Mouse (Mus musculus): ENCODE data around the gene Adk. TPM values are rescaled to one million over a fixed set of nuclear protein-coding genes. Genes with fewer than 3 reads are reported as not detected.

Adk gene
- polyA plus RNA-seq, 1 experiment from 2014 or later, result 195 TPM

GRCm38 (mm10) chr14:21191966-21192365 is 139.6 kb downstream of the Adk start:
- Histone ChIP-seq H3K27me3 (ENCODE audit: control insufficient read depth, insufficient read depth, low read depth, low read length) (no peaks in the 10 kb centered on the region), H3K4me1 (replicated peaks; ENCODE audit: control insufficient read depth, insufficient read depth, low read length) (peaks cover 5% of the 10 kb centered on the region; the same call in 1 of the 2 replicates), H3K27ac (ENCODE audit: low read length) (no peak overlapping the region), H3K4me3 (ENCODE audit: low read length) (no peak overlapping the region), H3K9me3 (ENCODE audit: control insufficient read depth, low read length) (no peaks in the 10 kb centered on the region), H3K36me3 (ENCODE audit: control insufficient read depth, insufficient read depth, low read length) (no peaks in the 10 kb centered on the region), H3K9ac (ENCODE audit: low read length) (no peak overlapping the region), H3K4me2 (ENCODE audit: low read depth, low read length) (no peak overlapping the region)
- ATAC-seq (ENCODE audit: low read depth), result no peak
- WGBS, result 66% methylated on average over 6 of the region's 6 CpGs

- no peak for ATAC-seq (ENCODE audit: low read depth)
- 83% methylated on average over 3 of the region's 3 CpGs for WGBS
Measured at GRCm38 (mm10) chr14:21192749-21193148, 140.4 kb downstream of the Adk start.

GRCm38 (mm10) chr14:21194336-21194735 is 142.0 kb downstream of the Adk start:
- Histone ChIP-seq H3K27ac (ENCODE audit: low read length) (no peak overlapping the region), H3K4me2 (ENCODE audit: low read depth, low read length) (no peak overlapping the region), H3K4me1 (replicated peaks; ENCODE audit: control insufficient read depth, insufficient read depth, low read length) (peaks cover 5% of the 10 kb centered on the region; the same call in 1 of the 2 replicates), H3K9ac (ENCODE audit: low read length) (no peak overlapping the region), H3K27me3 (ENCODE audit: control insufficient read depth, insufficient read depth, low read depth, low read length) (no peaks in the 10 kb centered on the region), H3K4me3 (ENCODE audit: low read length) (no peak overlapping the region), H3K9me3 (ENCODE audit: control insufficient read depth, low read length) (no peaks in the 10 kb centered on the region), H3K36me3 (ENCODE audit: control insufficient read depth, insufficient read depth, low read length) (no peaks in the 10 kb centered on the region)
- no peak for ATAC-seq (ENCODE audit: low read depth)
- 47% methylated on average over 6 of the region's 6 CpGs for WGBS

More at GRCm38 (mm10) chr14:21192749-21193148, 140.4 kb downstream of the Adk start:
- Histone ChIP-seq H3K27ac (ENCODE audit: low read length) (no peak overlapping the region), H3K4me1 (replicated peaks; ENCODE audit: control insufficient read depth, insufficient read depth, low read length) (peaks cover 5% of the 10 kb centered on the region; the same call in 1 of the 2 replicates), H3K36me3 (ENCODE audit: control insufficient read depth, insufficient read depth, low read length) (no peaks in the 10 kb centered on the region), H3K9me3 (ENCODE audit: control insufficient read depth, low read length) (no peaks in the 10 kb centered on the region), H3K27me3 (ENCODE audit: control insufficient read depth, insufficient read depth, low read depth, low read length) (no peaks in the 10 kb centered on the region), H3K4me2 (ENCODE audit: low read depth, low read length) (no peak overlapping the region), H3K4me3 (ENCODE audit: low read length) (no peak overlapping the region), H3K9ac (ENCODE audit: low read length) (no peak overlapping the region)

DNA sequence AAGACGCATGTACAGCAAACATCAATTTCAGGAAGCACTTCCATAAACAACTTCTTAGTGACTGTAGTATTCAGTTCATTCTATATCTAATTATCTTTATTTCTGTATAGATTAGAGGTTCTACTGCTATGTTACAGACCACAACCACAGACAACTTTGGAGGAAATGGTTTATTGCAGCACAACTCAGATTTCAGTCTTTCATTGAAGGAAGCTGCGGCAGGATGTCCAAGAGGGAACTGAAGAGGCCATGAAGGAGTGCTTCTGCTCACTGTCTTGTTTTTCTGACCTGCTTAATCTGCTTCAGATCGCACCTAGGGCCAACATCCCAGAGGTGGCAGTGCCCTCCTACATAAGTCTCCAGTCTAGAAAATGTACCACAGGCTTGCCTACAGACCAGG is 148.5 kb downstream of the Adk start:
- Histone ChIP-seq H3K36me3 (ENCODE audit: control insufficient read depth, insufficient read depth, low read length) (no peaks in the 10 kb centered on the region), H3K9ac (ENCODE audit: low read length) (no peak overlapping the region), H3K27me3 (ENCODE audit: control insufficient read depth, insufficient read depth, low read depth, low read length) (no peaks in the 10 kb centered on the region), H3K27ac (ENCODE audit: low read length) (no peak overlapping the region), H3K4me1 (replicated peaks; ENCODE audit: control insufficient read depth, insufficient read depth, low read length) (no peaks in the 10 kb centered on the region; the same call in 1 of the 2 replicates), H3K4me3 (ENCODE audit: low read length) (no peak overlapping the region), H3K4me2 (ENCODE audit: low read depth, low read length) (no peak overlapping the region), H3K9me3 (ENCODE audit: control insufficient read depth, low read length) (no peaks in the 10 kb centered on the region)
- 56% methylated on average over 3 of the region's 3 CpGs for WGBS
- no peak for ATAC-seq (ENCODE audit: low read depth)

GRCm38 (mm10) chr14:21206472-21206871 is 154.1 kb downstream of the Adk start:
- no peak overlapping the region for H3K4me2 ChIP-seq (ENCODE audit: low read depth, low read length)
- H3K27ac ChIP-seq (ENCODE audit: low read length), result no peak overlapping the region
- WGBS, result 78% methylated on average over 4 of the region's 4 CpGs
- H3K4me3 ChIP-seq (ENCODE audit: low read length), result no peak overlapping the region
- H3K4me1 ChIP-seq (replicated peaks; ENCODE audit: control insufficient read depth, insufficient read depth, low read length), result no peaks in the 10 kb centered on the region
- no peaks in the 10 kb centered on the region for H3K27me3 ChIP-seq (ENCODE audit: control insufficient read depth, insufficient read depth, low read depth, low read length)
- H3K36me3 ChIP-seq (ENCODE audit: control insufficient read depth, insufficient read depth, low read length), result no peaks in the 10 kb centered on the region
- no peak for ATAC-seq (ENCODE audit: low read depth)
- no peaks in the 10 kb centered on the region for H3K9me3 ChIP-seq (ENCODE audit: control insufficient read depth, low read length)
- no peak overlapping the region for H3K9ac ChIP-seq (ENCODE audit: low read length)

- Histone ChIP-seq H3K9ac (ENCODE audit: low read length) (no peak overlapping the region), H3K27me3 (ENCODE audit: control insufficient read depth, insufficient read depth, low read depth, low read length) (no peaks in the 10 kb centered on the region), H3K9me3 (ENCODE audit: control insufficient read depth, low read length) (no peaks in the 10 kb centered on the region), H3K4me3 (ENCODE audit: low read length) (no peak overlapping the region), H3K4me2 (ENCODE audit: low read depth, low read length) (no peak overlapping the region), H3K4me1 (replicated peaks; ENCODE audit: control insufficient read depth, insufficient read depth, low read length) (peaks cover 3% of the 10 kb centered on the region; the same call in 1 of the 2 replicates), H3K36me3 (ENCODE audit: control insufficient read depth, insufficient read depth, low read length) (no peaks in the 10 kb centered on the region), H3K27ac (ENCODE audit: low read length) (no peak overlapping the region)
- no peak for ATAC-seq (ENCODE audit: low read depth)
- WGBS, result 28% methylated on average over 5 of the region's 5 CpGs
Measured at GRCm38 (mm10) chr14:21221574-21222138, 169.3 kb downstream of the Adk start.

- no peaks in the 10 kb centered on the region for H3K36me3 ChIP-seq (ENCODE audit: control insufficient read depth, insufficient read depth, low read length)
- H3K27ac ChIP-seq (ENCODE audit: low read length), result no peak overlapping the region
- H3K4me3 ChIP-seq (ENCODE audit: low read length), result no peak overlapping the region
- 65% methylated on average over 3 of the region's 3 CpGs for WGBS
- no peak overlapping the region for H3K4me2 ChIP-seq (ENCODE audit: low read depth, low read length)
- no peaks in the 10 kb centered on the region for H3K9me3 ChIP-seq (ENCODE audit: control insufficient read depth, low read length)
- no peaks in the 10 kb centered on the region for H3K27me3 ChIP-seq (ENCODE audit: control insufficient read depth, insufficient read depth, low read depth, low read length)
- no peak overlapping the region for H3K9ac ChIP-seq (ENCODE audit: low read length)
- ATAC-seq (ENCODE audit: low read depth), result no peak
- H3K4me1 ChIP-seq (replicated peaks; ENCODE audit: control insufficient read depth, insufficient read depth, low read length), result peaks cover 3% of the 10 kb centered on the region; the same call in 1 of the 2 replicates
Measured at GRCm38 (mm10) chr14:21222206-21222605, 169.8 kb downstream of the Adk start.

DNA sequence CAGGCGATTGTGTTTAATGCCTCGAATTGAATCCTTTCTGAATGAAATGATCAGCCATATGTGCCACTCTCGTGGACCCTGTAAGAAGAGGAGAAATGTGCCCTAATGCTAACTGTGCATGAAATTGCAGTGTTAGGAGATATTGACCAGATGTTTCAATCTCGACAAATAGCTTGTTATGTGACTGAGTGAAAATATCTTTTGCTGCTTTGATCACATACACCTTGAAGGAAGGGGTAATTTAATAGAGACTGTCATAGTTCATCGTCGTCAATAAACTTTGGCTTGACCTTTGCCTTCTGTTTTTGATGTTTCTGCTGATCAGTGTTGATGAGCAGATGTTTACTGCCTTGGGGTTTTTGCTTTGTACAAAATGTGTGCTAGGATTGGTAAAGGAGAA is 171.1 kb downstream of the Adk start:
- no peak overlapping the region for H3K9ac ChIP-seq (ENCODE audit: low read length)
- no peak overlapping the region for H3K4me2 ChIP-seq (ENCODE audit: low read depth, low read length)
- WGBS, result 84% methylated on average over 6 of the region's 6 CpGs
- H3K27ac ChIP-seq (ENCODE audit: low read length), result no peak overlapping the region
- H3K4me1 ChIP-seq (replicated peaks; ENCODE audit: control insufficient read depth, insufficient read depth, low read length), result peaks cover 3% of the 10 kb centered on the region; the same call in 1 of the 2 replicates
- H3K27me3 ChIP-seq (ENCODE audit: control insufficient read depth, insufficient read depth, low read depth, low read length), result no peaks in the 10 kb centered on the region
- no peaks in the 10 kb centered on the region for H3K9me3 ChIP-seq (ENCODE audit: control insufficient read depth, low read length)
- H3K4me3 ChIP-seq (ENCODE audit: low read length), result no peak overlapping the region
- no peaks in the 10 kb centered on the region for H3K36me3 ChIP-seq (ENCODE audit: control insufficient read depth, insufficient read depth, low read length)
- no peak for ATAC-seq (ENCODE audit: low read depth)

DNA sequence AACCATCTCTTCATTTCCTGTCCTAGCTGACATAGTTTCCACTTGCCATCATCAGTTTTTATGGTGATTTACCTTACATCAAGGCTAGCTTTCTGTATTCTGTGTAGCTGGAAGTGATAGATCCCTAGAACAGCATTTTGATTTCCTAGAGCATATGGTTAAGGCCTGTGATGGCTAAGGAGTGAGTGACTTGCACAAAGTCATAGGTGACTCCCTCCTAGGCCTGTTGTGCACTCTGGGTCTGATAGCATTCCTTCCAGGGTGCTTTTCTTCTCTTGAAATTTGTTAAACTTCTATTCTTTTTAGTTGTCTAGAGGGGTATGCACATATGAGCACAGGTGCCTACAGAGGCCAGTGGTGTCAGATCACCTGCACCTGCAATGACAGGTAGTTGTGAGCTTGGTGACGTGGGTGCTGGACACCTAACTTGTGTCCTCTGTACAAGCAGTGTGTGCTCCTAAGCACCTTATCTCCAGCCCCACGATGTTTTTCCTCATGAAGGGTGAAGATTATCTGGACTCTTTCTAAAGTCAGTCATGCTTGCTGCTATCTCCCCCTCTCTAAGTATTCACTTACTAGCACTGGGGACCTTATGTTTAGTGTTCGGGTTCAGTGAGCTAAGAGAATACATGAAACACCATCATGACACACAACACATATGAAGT is 171.7 kb downstream of the Adk start:
- Histone ChIP-seq H3K9ac (ENCODE audit: low read length) (no peak overlapping the region), H3K27ac (ENCODE audit: low read length) (no peak overlapping the region), H3K9me3 (ENCODE audit: control insufficient read depth, low read length) (no peaks in the 10 kb centered on the region), H3K4me3 (ENCODE audit: low read length) (no peak overlapping the region), H3K27me3 (ENCODE audit: control insufficient read depth, insufficient read depth, low read depth, low read length) (no peaks in the 10 kb centered on the region), H3K4me2 (ENCODE audit: low read depth, low read length) (no peak overlapping the region), H3K4me1 (replicated peaks; ENCODE audit: control insufficient read depth, insufficient read depth, low read length) (peaks cover 3% of the 10 kb centered on the region; the same call in 1 of the 2 replicates), H3K36me3 (ENCODE audit: control insufficient read depth, insufficient read depth, low read length) (no peaks in the 10 kb centered on the region)
- ATAC-seq (ENCODE audit: low read depth), result no peak
- 75% methylated on average over 3 of the region's 3 CpGs for WGBS

All from lung, embryonic 16.5 days (tissue).